Mouse (Mus musculus) bone marrow, adult 2 months (tissue): ENCODE measurements around the gene Hint2. TPM values are rescaled to one million over a fixed set of nuclear protein-coding genes. Genes with fewer than 3 reads are reported as not detected.

Source experiments
- H3K27ac ChIP-seq: fragments of 200-500 bp; 2 replicates; pipeline ENCODE4 v1.5.1; 2012; ENCODE audit warnings: low read depth, mild to moderate bottlenecking, control low read depth, inconsistent platforms, low read length; ENCODE audit not compliant: control insufficient read depth, poor library complexity, insufficient read depth
- H3K4me1 ChIP-seq: fragments of 200-500 bp; 2 replicates; pipeline ENCODE4 v1.6.1; 2011; ENCODE audit warnings: low read length; ENCODE audit not compliant: control insufficient read depth, insufficient read depth
- H3K4me3 ChIP-seq: fragments of 200-500 bp; replicated peaks from 2 replicates; pipeline ENCODE3; 2011; ENCODE audit warnings: mild to moderate bottlenecking, low read depth, low read length, control low read depth; ENCODE audit not compliant: control insufficient read depth
- CTCF ChIP-seq: fragments of 200-500 bp; IDR thresholded peaks from 2 replicates; pipeline ENCODE4 v1.5.1; 2011; ENCODE audit warnings: low read length, control low read depth; ENCODE audit not compliant: control insufficient read depth, insufficient read depth
- POLR2A ChIP-seq: fragments of 200-500 bp; IDR thresholded peaks from 2 replicates; pipeline ENCODE4 v1.6.1; 2011; ENCODE audit warnings: low read depth, mild to moderate bottlenecking, control low read depth, low read length, borderline replicate concordance; ENCODE audit not compliant: control insufficient read depth
- WGBS: fragments of 180-500 bp; shearing (Covaris S2); methylation state at CpG from one replicate; pipeline ENCODE4 v1.1.7; 2018; 5-methylcytosine and 5-hydroxymethylcytosine counted together
- polyA plus RNA-seq: library from polyadenylated mRNA; stranded (reverse); fragments of >200 nt; gene quantifications from 2 replicates; pipeline ENCODE4 v1.2.4, GENCODE M21; 2011; ENCODE audit warnings: low replicate concordance; ENCODE audit not compliant: missing spikeins, insufficient read depth, insufficient read length

Hint2 gene
- polyA plus RNA-seq, 1 experiment = 40.6 TPM

- 91% methylated on average over 3 of the region's 3 CpGs for WGBS
- H3K4me1 ChIP-seq = no peaks in the 10 kb centered on the region
- no peak overlapping the region for H3K4me3 ChIP-seq
- TF ChIP-seq POLR2A (no peak), CTCF (peak; percentile 21; the same call in 1 of the 2 replicates)
- H3K27ac ChIP-seq = no peak overlapping the region
These were observed 6.5 kb downstream of the Hint2 start for GRCm38 (mm10) chr4:43649783-43650182.

- no peak overlapping the region for H3K27ac ChIP-seq
- H3K4me1 ChIP-seq = no peaks in the 10 kb centered on the region
- H3K4me3 ChIP-seq = no peak overlapping the region
- WGBS = 85% methylated on average over 6 of the region's 6 CpGs
- TF ChIP-seq POLR2A = no peak
- TF ChIP-seq CTCF = no peak
These were observed 15.8 kb downstream of the Hint2 start for GRCm38 (mm10) chr4:43640491-43640890.

DNA sequence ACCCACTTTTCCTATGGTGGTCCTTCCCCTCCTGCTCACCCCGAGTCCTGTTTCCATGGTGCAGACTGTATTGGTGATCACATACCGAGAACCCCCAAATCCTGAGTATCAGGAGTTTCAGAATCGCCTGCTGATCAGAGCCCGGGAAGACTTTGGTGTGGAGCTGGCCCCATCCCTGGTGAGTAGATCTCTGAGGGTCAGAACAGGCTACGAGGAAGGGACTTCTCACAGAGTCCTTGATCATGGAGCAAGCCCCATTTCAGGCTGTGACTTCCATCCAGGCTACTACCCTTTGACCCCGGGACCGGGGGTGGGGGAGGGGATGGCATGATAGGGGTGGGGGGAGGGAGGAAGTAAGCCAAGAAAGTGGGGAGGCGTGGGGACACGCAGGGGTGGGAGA lies 16.2 kb downstream of the Hint2 start:
- Histone ChIP-seq H3K4me3 (no peak overlapping the region), H3K4me1 (no peaks in the 10 kb centered on the region), H3K27ac (no peak overlapping the region)
- TF ChIP-seq POLR2A = no peak
- TF ChIP-seq CTCF = no peak
- 80% methylated on average over 9 of the region's 9 CpGs for WGBS

GRCm38 (mm10) chr4:43636751-43637150 lies 19.5 kb downstream of the Hint2 start:
- H3K27ac ChIP-seq = no peak overlapping the region
- no peaks in the 10 kb centered on the region for H3K4me1 ChIP-seq
- 77% methylated on average over 6 of the region's 6 CpGs for WGBS
- TF ChIP-seq CTCF (no peak), POLR2A (no peak)
- H3K4me3 ChIP-seq = no peak overlapping the region

GRCm38 (mm10) chr4:43634621-43635374 lies 21.5 kb downstream of the Hint2 start:
- 87% methylated on average over 7 of the region's 7 CpGs for WGBS
- no peak overlapping the region for H3K4me3 ChIP-seq
- no peak for TF ChIP-seq CTCF
- no peak overlapping the region for H3K27ac ChIP-seq
- no peaks in the 10 kb centered on the region for H3K4me1 ChIP-seq

GRCm38 (mm10) chr4:43633736-43634135 lies 22.5 kb downstream of the Hint2 start:
- H3K4me3 ChIP-seq = no peak overlapping the region
- no peaks in the 10 kb centered on the region for H3K4me1 ChIP-seq
- TF ChIP-seq CTCF (no peak), POLR2A (no peak)
- 81% methylated on average over 2 of the region's 2 CpGs for WGBS
- no peak overlapping the region for H3K27ac ChIP-seq

- WGBS = 79% methylated on average over 8 of the region's 8 CpGs
- Histone ChIP-seq H3K4me3 (no peak overlapping the region), H3K27ac (no peak overlapping the region), H3K4me1 (no peaks in the 10 kb centered on the region)
- TF ChIP-seq CTCF (no peak), POLR2A (no peak)
These were observed 23.0 kb downstream of the Hint2 start for GRCm38 (mm10) chr4:43633296-43633695.

DNA sequence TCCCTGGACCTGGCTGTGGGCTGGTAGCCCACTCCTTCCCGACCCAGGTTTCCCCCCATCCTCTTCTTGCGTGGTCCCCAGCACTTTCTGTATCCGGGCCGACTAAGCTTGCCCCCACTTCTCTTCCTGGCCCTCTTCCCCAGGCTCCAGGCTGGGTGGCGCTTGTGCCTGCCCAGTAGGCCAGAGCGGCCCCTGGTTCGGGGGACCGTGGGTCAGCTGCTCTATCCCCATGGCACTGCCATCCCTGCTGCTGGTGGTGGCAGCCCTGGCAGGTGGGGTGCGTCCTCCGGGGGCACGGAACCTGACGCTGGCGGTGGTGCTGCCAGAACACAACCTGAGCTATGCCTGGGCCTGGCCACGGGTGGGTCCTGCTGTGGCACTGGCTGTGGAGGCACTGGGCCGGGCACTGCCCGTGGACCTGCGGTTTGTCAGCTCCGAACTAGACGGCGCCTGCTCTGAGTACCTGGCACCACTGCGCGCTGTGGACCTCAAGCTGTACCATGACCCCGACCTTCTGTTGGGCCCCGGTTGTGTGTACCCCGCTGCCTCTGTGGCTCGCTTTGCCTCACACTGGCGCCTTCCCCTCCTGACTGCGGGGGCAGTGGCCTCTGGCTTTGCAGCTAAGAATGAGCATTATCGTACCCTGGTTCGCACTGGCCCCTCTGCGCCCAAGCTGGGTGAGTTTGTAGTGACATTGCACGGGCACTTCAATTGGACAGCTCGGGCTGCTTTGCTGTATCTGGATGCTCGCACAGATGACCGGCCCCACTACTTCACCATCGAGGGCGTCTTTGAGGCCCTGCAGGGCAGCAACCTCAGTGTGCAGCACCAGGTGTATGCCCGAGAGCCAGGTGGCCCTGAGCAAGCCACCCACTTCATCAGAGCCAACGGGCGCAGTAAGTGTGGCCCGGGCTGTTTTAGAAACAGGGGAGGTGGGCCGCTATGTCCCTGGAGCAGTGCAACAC lies 24.0 kb downstream of the Hint2 start:
- Histone ChIP-seq H3K4me3 (no peak overlapping the region), H3K27ac (no peak overlapping the region), H3K4me1 (no peaks in the 10 kb centered on the region)
- TF ChIP-seq CTCF (no peak), POLR2A (no peak)
- 79% methylated on average over 42 of the region's 42 CpGs for WGBS
